Mouse (Mus musculus) adrenal gland, adult 18-20 months (tissue): ENCODE measurements around the gene Unc93a2. TPM values are rescaled to one million over a fixed set of nuclear protein-coding genes. Genes with fewer than 3 reads are reported as not detected.

ENCODE experiments used
- total RNA-seq, 2 experiments: library from RNA; stranded (reverse); gene quantifications; 1 replicate in 1 of 2; 2 replicates in 1 of 2; pipeline ENCODE4 v1.2.3; 2021

Gene Unc93a2
- total RNA-seq, 2 experiments from 2014 or later = 0.35 to 1.1 TPM

Other genes starting within 250 kb of the Unc93a2 start
- gene Rps6ka2, start 215.3 kb downstream of the Unc93a2 start, total RNA-seq = 10 to 100 TPM; 11.3 to 12.8 TPM
- gene Tcp10a, start 60.8 kb downstream of the Unc93a2 start, total RNA-seq = under 1 TPM in 1 of 2 experiments, not detected in 1; 0.54 TPM
- gene Ttll2, start 32.8 kb downstream of the Unc93a2 start, total RNA-seq = not detected
- not detected for gene Gm49630, start 13.5 kb downstream of the Unc93a2 start, total RNA-seq